Mouse (Mus musculus): ENCODE data around the gene Ifitm3. TPM values are rescaled to one million over a fixed set of nuclear protein-coding genes. Genes with fewer than 3 reads are reported as not detected.
"Not testable (repeated sequence)": the region's sequence is repeated elsewhere in the genome, so short reads cannot be mapped to it uniquely, and the experiment has no call there.

The Ifitm3 gene
- polyA plus RNA-seq, 1 experiment: 1,188 TPM

- no peak overlapping the region for H3K4me3 ChIP-seq (ENCODE audit: insufficient read depth, low read length)
- TF ChIP-seq POLR2A (IDR thresholded peaks at IDR 0.05; ENCODE audit: low read depth, low read length) (no peak), CTCF (IDR thresholded peaks at IDR 0.05; ENCODE audit: borderline replicate concordance, insufficient read depth, low read length) (no peak)
- H3K27ac ChIP-seq (ENCODE audit: insufficient read depth, low read length): no peak overlapping the region
- H3K4me1 ChIP-seq (ENCODE audit: control insufficient read depth, insufficient read depth, low read length): no peaks in the 10 kb centered on the region
These were observed 11.2 kb upstream of the Ifitm3 start for GRCm38 (mm10) chr7:141021489-141022449.

- Histone ChIP-seq H3K4me3 (ENCODE audit: insufficient read depth, low read length) (no peak overlapping the region), H3K27ac (ENCODE audit: insufficient read depth, low read length) (no peak overlapping the region), H3K4me1 (ENCODE audit: control insufficient read depth, insufficient read depth, low read length) (peaks cover 3% of the 10 kb centered on the region; the same call in 1 of the 2 replicates)
- TF ChIP-seq POLR2A (IDR thresholded peaks at IDR 0.05; ENCODE audit: low read depth, low read length): no peak
- TF ChIP-seq CTCF (IDR thresholded peaks at IDR 0.05; ENCODE audit: borderline replicate concordance, insufficient read depth, low read length): no peak
These were observed 8.5 kb upstream of the Ifitm3 start for GRCm38 (mm10) chr7:141019028-141019427.

DNA sequence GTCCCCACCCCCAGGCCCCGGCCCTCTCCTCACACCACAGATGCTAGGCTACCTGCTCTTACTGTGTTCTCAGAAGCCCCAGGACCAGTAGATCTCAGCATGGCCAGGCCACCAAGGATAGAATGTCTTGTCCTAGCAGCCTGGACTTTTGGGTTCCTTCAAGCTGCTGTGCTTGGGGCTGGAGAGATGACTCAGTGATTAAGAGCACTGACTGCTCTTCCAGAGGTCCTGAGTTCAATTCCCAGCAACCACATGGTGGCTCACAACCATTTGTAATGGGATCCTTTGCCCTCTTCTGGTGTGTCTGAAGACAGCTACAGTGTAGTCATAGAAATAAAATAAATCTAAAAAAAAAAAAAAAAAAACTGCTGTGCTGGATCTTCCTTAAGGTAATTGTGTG, 7.3 kb upstream of the Ifitm3 start, which contains the start of gene Ifitm6:
Ifitm6 (minus strand) TSS at position 101 of the 400 bp plus-strand sequence.
- H3K4me3 ChIP-seq (ENCODE audit: insufficient read depth, low read length); H3K4me1 ChIP-seq (ENCODE audit: control insufficient read depth, insufficient read depth, low read length); H3K27ac ChIP-seq (ENCODE audit: insufficient read depth, low read length): not testable (repeated sequence)

- no peak for TF ChIP-seq CTCF (IDR thresholded peaks at IDR 0.05; ENCODE audit: borderline replicate concordance, insufficient read depth, low read length)
- no peak for TF ChIP-seq POLR2A (IDR thresholded peaks at IDR 0.05; ENCODE audit: low read depth, low read length)
- Histone ChIP-seq H3K27ac (ENCODE audit: insufficient read depth, low read length) (no peak overlapping the region), H3K4me1 (ENCODE audit: control insufficient read depth, insufficient read depth, low read length) (peaks cover 3% of the 10 kb centered on the region; the same call in 1 of the 2 replicates), H3K4me3 (ENCODE audit: insufficient read depth, low read length) (no peak overlapping the region)
These were observed 6.4 kb upstream of the Ifitm3 start for GRCm38 (mm10) chr7:141016707-141017697.

- H3K4me1 ChIP-seq (ENCODE audit: control insufficient read depth, insufficient read depth, low read length): 0 out of 2 replicates have a peak, but pooled peaks cover 2% of the 10 kb centered on the region
- H3K27ac ChIP-seq (ENCODE audit: insufficient read depth, low read length): peak overlapping the region; percentile 95
- TF ChIP-seq CTCF (IDR thresholded peaks at IDR 0.05; ENCODE audit: borderline replicate concordance, insufficient read depth, low read length) (no peak), POLR2A (IDR thresholded peaks at IDR 0.05; ENCODE audit: low read depth, low read length) (no peak)
- H3K4me3 ChIP-seq (ENCODE audit: insufficient read depth, low read length): no peak overlapping the region
These were observed 734 bp upstream of the Ifitm3 start for GRCm38 (mm10) chr7:141011238-141011770.

DNA sequence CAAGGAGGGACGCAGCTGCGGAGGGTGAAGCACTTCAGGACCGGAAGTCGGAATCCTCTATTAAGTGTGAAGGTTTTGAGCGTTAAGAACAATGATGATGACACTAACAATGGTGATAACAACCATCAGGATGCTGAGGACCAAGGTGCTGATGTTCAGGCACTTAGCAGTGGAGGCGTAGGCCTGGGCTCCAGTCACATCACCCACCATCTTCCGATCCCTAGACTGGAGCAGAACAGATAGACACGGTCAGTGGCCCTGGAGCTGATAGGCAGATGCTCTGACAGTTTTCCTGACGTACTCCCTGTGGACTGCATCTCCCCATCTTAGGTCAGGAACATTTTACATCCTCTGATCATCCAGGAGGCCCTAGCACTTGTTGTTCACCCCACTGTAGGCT, 905 bp downstream of the Ifitm3 start:
- TF ChIP-seq CTCF (IDR thresholded peaks at IDR 0.05; ENCODE audit: borderline replicate concordance, insufficient read depth, low read length): no peak
- peak; percentile 29; the same call in 1 of the 2 replicates for TF ChIP-seq POLR2A (IDR thresholded peaks at IDR 0.05; ENCODE audit: low read depth, low read length)
- peak overlapping the region; percentile 78 for H3K4me3 ChIP-seq (ENCODE audit: insufficient read depth, low read length)
- H3K4me1 ChIP-seq (ENCODE audit: control insufficient read depth, insufficient read depth, low read length): 0 out of 2 replicates have a peak, but pooled peaks cover 2% of the 10 kb centered on the region
- H3K27ac ChIP-seq (ENCODE audit: insufficient read depth, low read length): peak overlapping the region; percentile 95

DNA sequence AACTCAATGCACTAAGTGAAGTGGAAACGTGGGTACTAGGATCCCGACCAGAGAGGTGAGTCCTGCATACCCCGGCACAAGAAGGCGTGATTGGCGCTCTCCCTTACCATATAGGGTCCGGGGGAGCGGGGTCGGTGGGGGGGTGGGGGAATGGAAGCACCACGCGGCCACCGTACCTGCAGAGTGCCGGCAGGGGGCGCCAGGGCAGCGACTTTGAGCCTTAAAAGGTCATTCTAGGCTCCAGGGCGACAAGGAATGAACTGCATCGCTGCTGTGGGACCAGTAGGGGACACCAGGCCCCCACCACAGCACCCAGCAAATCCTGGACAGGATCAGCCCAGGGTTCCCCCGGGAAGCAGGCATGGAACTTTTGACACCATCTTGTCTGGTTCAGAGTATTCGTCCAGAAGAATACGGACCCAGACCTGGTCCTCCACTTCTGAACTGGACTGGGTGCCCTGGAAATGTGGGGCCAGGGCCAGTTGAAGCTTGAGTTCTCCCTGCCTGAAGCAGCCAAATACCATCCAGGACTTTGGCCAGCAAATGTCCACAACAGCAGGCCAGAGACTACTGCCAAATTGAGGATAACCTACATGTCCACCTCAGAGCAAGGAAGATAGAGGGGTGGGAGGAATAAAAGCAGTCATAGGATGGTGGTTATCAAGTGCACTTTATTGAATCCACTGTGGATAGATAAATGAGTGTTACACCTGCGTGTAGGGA, 1.5 kb downstream of the Ifitm3 start:
- peak overlapping the region; percentile 78 for H3K4me3 ChIP-seq (ENCODE audit: insufficient read depth, low read length)
- H3K27ac ChIP-seq (ENCODE audit: insufficient read depth, low read length): peak overlapping the region; percentile 95
- TF ChIP-seq CTCF (IDR thresholded peaks at IDR 0.05; ENCODE audit: borderline replicate concordance, insufficient read depth, low read length) (peak; percentile 82), POLR2A (IDR thresholded peaks at IDR 0.05; ENCODE audit: low read depth, low read length) (no peak; the same call in none of the 2 replicates)
- H3K4me1 ChIP-seq (ENCODE audit: control insufficient read depth, insufficient read depth, low read length): 0 out of 2 replicates have a peak, but pooled peaks cover 2% of the 10 kb centered on the region

DNA sequence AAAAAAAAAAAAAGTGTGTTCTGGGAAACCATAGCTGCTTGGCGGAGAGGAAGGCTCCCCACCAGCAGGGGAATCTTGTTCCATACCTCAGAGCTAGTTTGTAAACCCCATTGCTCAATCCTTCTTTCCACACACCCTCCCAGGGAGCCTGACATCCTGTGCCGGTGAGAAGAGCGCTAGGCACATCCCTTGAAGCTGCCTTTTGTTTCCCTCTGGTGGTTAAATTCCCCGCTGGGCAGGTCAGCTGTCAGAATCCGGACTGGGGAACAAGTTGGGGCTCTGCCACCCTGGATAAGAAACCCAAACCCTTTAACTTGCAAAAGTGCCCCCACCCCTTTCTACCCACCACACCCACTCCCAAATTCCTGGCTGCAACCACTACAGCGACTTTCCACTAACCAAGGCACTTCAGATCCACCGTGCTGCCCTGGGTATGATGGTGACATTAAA, 2.2 kb downstream of the Ifitm3 start:
- 0 out of 2 replicates have a peak, but pooled peaks cover 2% of the 10 kb centered on the region for H3K4me1 ChIP-seq (ENCODE audit: control insufficient read depth, insufficient read depth, low read length)
- 0 out of 2 replicates have a peak, but pooled peaks have one; percentile 36 for TF ChIP-seq POLR2A (IDR thresholded peaks at IDR 0.05; ENCODE audit: low read depth, low read length)
- no peak for TF ChIP-seq CTCF (IDR thresholded peaks at IDR 0.05; ENCODE audit: borderline replicate concordance, insufficient read depth, low read length)
- peak overlapping the region; percentile 74 for H3K27ac ChIP-seq (ENCODE audit: insufficient read depth, low read length)
- H3K4me3 ChIP-seq (ENCODE audit: insufficient read depth, low read length): no peak overlapping the region

Measured in embryonic fibroblast, embryonic 13.5 days (primary cell).